Mouse (Mus musculus) forebrain, embryonic 10.5 days (tissue): ENCODE results near the gene Anxa11. TPM values are rescaled to one million over a fixed set of nuclear protein-coding genes. Genes with fewer than 3 reads are reported as not detected.
"Not testable (repeated sequence)": the region's sequence is repeated elsewhere in the genome, so short reads cannot be mapped to it uniquely, and the experiment has no call there.

Source experiments
- DNase-seq: peaks from one replicate; pipeline ENCODE4 v3.0.0-alpha.2; 2017; ENCODE audit warnings: low spot score; ENCODE audit errors: extremely low spot score
- H3K27ac ChIP-seq: fragments of 300-500 bp; sonication (generic); 2 replicates; pipeline ENCODE4 v1.5.1; 2016; ENCODE audit warnings: mild to moderate bottlenecking
- H3K27me3 ChIP-seq: fragments of 300-500 bp; sonication (generic); 2 replicates; pipeline ENCODE4 v1.6.1; 2016; ENCODE audit warnings: mild to moderate bottlenecking; ENCODE audit not compliant: poor library complexity, severe bottlenecking
- H3K36me3 ChIP-seq: fragments of 300-500 bp; sonication (generic); replicated peaks from 2 replicates; pipeline ENCODE4 v1.6.1; 2016; ENCODE audit warnings: mild to moderate bottlenecking, moderate library complexity
- H3K4me1 ChIP-seq: fragments of 300-500 bp; sonication (generic); 2 replicates; pipeline ENCODE4 v1.6.1; 2016
- H3K4me3 ChIP-seq: fragments of 300-500 bp; sonication (generic); 2 replicates; pipeline ENCODE4 v1.5.1; 2016; ENCODE audit warnings: mild to moderate bottlenecking, moderate library complexity
- H3K9me3 ChIP-seq: fragments of 300-500 bp; sonication (generic); 2 replicates; pipeline ENCODE4 v1.6.1; 2016; ENCODE audit warnings: mild to moderate bottlenecking, moderate library complexity
- WGBS: fragments of 180-500 bp; shearing (Covaris S2); methylation state at CpG from one replicate; pipeline ENCODE4 v1.1.7; 2016; 5-methylcytosine and 5-hydroxymethylcytosine counted together
- polyA plus RNA-seq: library from polyadenylated mRNA; unstranded; fragments of >200 nt; fragmentation: Nextera tagmentation; extraction: Ambion mirVana; gene quantifications from 2 replicates; pipeline ENCODE4 v1.2.1, GENCODE M21; 2016

Gene Anxa11
- polyA plus RNA-seq, 1 experiment from 2014 or later = 3.5 TPM

DNA sequence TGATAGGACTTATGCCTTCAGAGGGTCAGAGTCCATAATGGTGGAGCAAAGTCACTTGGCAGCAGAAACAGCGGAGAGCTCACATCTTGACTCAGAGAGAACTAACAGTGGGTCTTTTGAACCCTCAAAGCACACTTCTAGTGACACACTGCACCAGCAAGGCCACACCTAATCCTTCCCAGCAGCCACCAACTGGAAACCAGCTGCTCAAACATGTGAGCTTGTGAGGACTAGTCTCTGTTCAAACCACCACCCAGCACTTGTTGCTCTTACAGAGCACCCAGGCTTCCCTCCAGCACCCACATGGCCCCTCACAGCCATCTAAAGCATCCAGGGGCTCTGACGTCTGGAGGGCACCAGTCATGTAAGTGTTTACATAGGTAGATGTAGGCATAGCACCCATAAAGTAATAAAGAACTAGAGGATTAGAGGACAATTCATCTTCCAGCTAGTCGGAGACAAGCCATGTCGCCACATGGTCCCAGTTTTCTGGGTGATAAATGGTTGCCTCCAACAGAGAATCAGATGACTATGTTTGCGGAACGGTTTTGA lies 4.0 kb downstream of the Anxa11 start:
- Histone ChIP-seq H3K4me1 (peaks cover 32% of the 10 kb centered on the region), H3K4me3 (no peak overlapping the region), H3K27ac (no peak overlapping the region), H3K27me3 (peaks cover 52% of the 10 kb centered on the region), H3K9me3 (no peaks in the 10 kb centered on the region), H3K36me3 (no peaks in the 10 kb centered on the region)
- WGBS = 93% methylated on average over 6 of the region's 6 CpGs
- DNase-seq = no peak

DNA sequence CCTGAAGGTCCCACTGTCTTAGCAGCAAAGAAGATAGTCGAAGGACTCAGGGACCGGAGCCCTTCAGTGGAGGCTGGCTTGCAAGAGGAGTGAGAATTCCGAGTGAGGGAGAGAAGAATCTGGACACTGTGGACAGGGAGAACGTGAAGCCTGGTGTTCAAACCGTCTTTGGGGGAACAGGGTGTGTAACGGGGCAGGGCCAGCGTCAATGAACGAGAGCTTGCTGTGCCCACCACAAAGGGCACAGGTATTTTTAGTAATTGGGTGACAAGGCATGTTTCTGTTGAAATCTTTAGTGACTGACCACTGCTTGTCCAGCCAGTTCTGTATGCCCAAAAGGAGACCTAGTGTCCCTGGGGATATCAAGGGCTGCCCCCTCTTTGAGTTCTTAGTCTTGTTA lies 4.6 kb downstream of the Anxa11 start:
- H3K27ac ChIP-seq = no peak overlapping the region
- DNase-seq = no peak
- H3K27me3 ChIP-seq = peaks cover 46% of the 10 kb centered on the region
- WGBS = 90% methylated on average over 8 of the region's 8 CpGs
- H3K36me3 ChIP-seq = no peaks in the 10 kb centered on the region
- no peak overlapping the region for H3K4me3 ChIP-seq
- no peaks in the 10 kb centered on the region for H3K9me3 ChIP-seq
- H3K4me1 ChIP-seq = peaks cover 31% of the 10 kb centered on the region

DNA sequence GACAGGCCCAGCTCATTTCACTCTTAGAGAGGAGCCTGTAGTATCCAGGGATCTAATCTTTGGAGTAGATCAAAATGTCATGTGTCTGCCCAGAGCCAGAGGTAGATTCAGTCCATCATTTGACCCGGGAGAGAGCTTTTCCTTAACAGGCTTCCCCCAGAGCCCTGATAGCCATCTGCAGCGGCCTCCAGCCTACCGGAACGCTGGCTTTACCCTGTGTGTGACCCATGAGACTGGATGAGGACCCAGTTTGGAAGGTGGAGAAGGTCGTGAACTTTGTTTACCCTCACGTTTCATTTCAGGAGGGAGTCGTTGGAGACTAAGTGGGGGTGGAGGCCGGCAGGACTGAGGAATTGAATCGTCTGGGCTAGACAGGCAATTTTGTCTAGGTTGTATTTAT lies 5.7 kb downstream of the Anxa11 start:
- WGBS = 60% methylated on average over 9 of the region's 9 CpGs
- H3K36me3 ChIP-seq = no peaks in the 10 kb centered on the region
- H3K9me3 ChIP-seq = no peaks in the 10 kb centered on the region
- peaks cover 20% of the 10 kb centered on the region for H3K4me1 ChIP-seq
- no peak overlapping the region for H3K4me3 ChIP-seq
- H3K27ac ChIP-seq = no peak overlapping the region
- peaks cover 35% of the 10 kb centered on the region for H3K27me3 ChIP-seq
- no peak for DNase-seq

DNA sequence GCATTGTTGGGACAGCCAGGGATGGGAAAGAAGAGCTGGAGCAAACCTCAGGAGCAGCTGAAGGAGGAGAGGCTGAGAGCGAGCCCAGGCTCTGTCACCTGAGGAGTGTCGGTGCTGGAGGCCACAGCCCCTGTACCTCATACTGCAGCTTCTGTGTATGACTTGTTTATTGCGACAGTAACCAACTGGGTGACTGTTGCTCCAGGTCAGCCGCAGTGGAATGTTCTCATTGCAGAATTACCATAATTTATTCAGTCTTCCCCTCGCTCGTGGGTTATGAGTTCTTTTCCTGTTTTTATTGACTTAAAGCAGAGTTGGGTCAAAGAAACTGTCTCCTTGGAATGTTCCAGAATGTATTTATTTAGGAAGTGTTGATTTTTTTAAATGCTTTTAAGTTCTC lies 6.3 kb downstream of the Anxa11 start:
- H3K9me3 ChIP-seq = no peaks in the 10 kb centered on the region
- WGBS = 91% methylated on average over 6 of the region's 6 CpGs
- DNase-seq = no peak
- H3K27me3 ChIP-seq = peaks cover 29% of the 10 kb centered on the region
- no peak overlapping the region for H3K27ac ChIP-seq
- no peak overlapping the region for H3K4me3 ChIP-seq
- no peaks in the 10 kb centered on the region for H3K36me3 ChIP-seq
- peaks cover 15% of the 10 kb centered on the region; the same call in 1 of the 2 replicates for H3K4me1 ChIP-seq

DNA sequence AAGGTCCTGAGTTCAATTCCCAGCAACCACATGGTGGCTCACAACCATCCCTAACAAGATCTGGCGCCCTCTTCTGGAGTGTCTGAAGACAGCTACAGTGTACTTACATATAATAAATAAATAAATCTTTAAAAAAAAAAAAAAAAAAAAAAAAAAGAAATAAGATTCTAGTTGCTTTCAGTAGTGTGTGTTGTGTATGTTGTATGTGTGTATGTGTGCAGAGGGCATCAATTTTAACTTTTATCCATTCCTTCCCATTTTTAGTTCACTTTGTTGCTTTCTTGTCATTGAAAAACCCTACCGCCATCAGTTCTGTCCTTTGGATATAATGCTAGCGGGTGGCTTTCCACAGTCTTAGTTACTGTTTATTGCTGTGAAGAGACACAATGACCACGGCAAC lies 6.8 kb downstream of the Anxa11 start:
- peaks cover 15% of the 10 kb centered on the region; the same call in 1 of the 2 replicates for H3K4me1 ChIP-seq
- H3K9me3 ChIP-seq, H3K36me3 ChIP-seq, DNase-seq, H3K4me3 ChIP-seq, H3K27ac ChIP-seq: not testable (repeated sequence)
- WGBS = 96% methylated on average over 3 of the region's 4 CpGs
- H3K27me3 ChIP-seq = peaks cover 24% of the 10 kb centered on the region

DNA sequence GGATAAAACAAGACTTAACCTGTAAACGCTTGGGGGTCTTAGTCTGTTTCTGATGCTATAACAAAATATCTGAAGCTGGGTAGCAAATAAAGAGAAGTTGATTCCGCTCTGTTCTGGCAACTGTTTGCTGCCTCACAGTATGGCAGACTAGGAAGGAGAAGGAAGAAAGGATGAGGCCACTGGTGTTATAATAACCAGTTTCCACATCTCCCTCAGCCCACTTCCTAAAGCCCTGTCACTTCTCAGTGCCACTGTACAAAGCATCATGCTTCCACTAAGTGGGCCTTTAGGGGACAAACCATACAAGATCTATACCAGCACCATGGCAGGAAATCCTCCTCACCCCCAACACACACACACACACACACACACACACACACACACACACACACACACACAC lies 8.5 kb downstream of the Anxa11 start:
- Histone ChIP-seq H3K27ac (no peak overlapping the region), H3K27me3 (peaks cover 7% of the 10 kb centered on the region), H3K36me3 (no peaks in the 10 kb centered on the region), H3K9me3 (no peaks in the 10 kb centered on the region), H3K4me1 (peaks cover 17% of the 10 kb centered on the region), H3K4me3 (no peak overlapping the region)
- no peak for DNase-seq
- WGBS = 96% methylated on average over 2 of the region's 2 CpGs

DNA sequence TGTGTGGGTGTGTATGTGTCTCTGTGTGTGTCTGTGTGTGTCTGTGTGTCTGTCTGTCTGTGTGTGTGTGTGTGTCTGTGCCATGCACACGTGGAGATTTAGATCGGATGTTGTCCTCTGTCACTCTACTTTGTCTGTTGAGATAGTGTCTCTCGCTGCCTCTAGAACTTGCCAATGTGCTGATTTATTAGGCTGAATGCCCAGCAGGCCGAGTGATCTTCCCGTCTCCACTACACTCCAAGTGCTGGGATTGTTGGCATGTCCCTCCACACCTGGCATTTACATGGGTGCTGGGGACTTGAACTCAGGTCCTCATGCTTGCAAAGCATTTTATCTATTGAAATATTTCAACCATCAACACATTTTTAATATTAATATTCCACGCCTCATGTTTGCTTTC lies 9.2 kb downstream of the Anxa11 start:
- WGBS = 84% methylated on average over 6 of the region's 6 CpGs
- H3K27ac ChIP-seq = no peak overlapping the region
- no peaks in the 10 kb centered on the region for H3K27me3 ChIP-seq
- no peak overlapping the region for H3K4me3 ChIP-seq
- H3K4me1 ChIP-seq = peaks cover 21% of the 10 kb centered on the region
- no peak for DNase-seq
- no peaks in the 10 kb centered on the region for H3K9me3 ChIP-seq
- no peaks in the 10 kb centered on the region for H3K36me3 ChIP-seq

DNA sequence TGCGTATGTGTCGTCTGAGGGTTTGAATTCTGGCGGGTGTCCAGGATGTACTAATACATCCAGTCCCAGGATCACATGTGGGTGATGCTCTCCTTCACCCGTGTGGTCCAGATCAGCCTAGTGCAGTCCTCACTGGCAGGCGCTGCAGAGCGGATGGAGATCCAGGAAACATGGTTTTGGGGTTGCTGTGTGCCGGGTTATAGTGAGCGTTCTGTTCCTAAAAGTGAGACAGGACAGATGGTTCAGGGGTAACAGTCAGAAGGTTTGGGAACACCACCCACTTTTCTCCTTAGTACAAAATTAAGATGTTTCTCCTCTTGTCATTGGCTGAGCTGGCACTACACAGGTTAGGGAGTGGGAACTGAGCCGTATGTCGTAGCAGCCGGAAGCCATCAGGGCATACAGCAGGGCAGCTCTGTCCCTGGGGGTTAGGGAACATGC lies 10.2 kb downstream of the Anxa11 start:
- 88% methylated on average over 11 of the region's 11 CpGs for WGBS
- H3K4me1 ChIP-seq = peaks cover 17% of the 10 kb centered on the region

DNA sequence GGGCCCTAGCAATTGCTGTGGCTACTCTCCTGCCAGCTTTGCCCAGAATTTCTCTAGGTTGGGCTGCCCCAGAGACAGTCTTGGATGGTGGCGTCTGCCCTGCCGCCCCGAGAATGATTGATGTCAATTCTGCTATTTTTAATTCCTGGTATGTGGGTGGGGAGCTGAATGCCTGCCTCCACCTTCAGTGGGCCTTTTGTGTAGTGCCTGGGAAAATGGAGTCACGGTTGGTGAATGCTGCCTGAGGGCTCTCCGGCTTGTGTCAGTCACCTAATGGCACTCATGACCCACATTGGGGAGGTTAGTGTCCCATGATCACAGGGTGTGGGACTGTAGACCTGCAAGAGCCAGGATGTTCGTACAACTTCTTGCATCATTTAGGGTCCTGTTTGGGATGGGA lies 11.3 kb downstream of the Anxa11 start:
- WGBS = 83% methylated on average over 6 of the region's 6 CpGs
- H3K27me3 ChIP-seq = no peaks in the 10 kb centered on the region
- H3K27ac ChIP-seq = no peak overlapping the region
- no peaks in the 10 kb centered on the region for H3K36me3 ChIP-seq
- peaks cover 6% of the 10 kb centered on the region for H3K4me1 ChIP-seq
- no peaks in the 10 kb centered on the region for H3K9me3 ChIP-seq
- H3K4me3 ChIP-seq = no peak overlapping the region
- no peak for DNase-seq

More for the DNA sequence above, 10.2 kb downstream of the Anxa11 start:
- no peaks in the 10 kb centered on the region for H3K36me3 ChIP-seq
- H3K27ac ChIP-seq = no peak overlapping the region
- no peak for DNase-seq
- H3K4me3 ChIP-seq = no peak overlapping the region
- no peaks in the 10 kb centered on the region for H3K27me3 ChIP-seq
- H3K9me3 ChIP-seq = no peaks in the 10 kb centered on the region

DNA sequence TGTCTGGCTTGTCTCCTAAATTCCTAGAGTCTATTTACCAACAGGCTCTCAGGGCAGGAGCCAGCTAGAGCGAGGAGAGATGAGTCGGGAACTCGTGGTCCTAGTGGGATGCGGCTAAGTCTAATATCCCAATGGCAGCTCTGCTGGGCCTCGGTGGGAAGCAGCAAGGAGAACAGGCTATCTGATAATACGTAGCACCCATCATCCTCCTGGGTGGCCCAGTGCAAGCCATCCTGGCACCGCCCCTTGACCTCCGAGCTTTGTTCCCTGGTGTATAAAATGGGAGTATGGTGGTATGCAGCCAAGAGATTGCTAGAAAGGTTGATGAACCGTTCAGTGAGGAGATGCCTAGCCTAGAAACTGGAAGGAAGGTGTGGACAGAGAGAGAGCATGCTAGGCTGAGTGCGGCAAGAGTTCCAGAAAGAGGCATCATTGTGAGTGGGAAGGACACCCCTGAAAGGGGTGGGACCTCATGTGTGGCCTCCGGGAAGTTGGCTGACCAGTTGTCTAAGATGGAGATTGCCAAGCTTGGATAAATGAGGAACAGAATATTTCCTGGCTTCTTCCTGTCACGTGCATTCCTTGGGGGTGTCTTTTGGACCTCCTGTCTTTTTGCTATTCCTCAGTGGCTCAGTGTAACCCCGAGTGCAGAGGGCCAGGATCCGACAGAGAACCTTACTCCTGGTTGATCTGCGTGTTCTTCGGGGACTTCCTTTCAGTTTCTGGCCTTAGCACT lies 11.9 kb downstream of the Anxa11 start:
- 91% methylated on average over 16 of the region's 16 CpGs for WGBS
- no peaks in the 10 kb centered on the region for H3K9me3 ChIP-seq
- no peaks in the 10 kb centered on the region for H3K36me3 ChIP-seq
- no peak for DNase-seq
- no peak overlapping the region for H3K4me3 ChIP-seq
- no peaks in the 10 kb centered on the region for H3K27me3 ChIP-seq
- H3K4me1 ChIP-seq = peaks cover 6% of the 10 kb centered on the region
- no peak overlapping the region for H3K27ac ChIP-seq

DNA sequence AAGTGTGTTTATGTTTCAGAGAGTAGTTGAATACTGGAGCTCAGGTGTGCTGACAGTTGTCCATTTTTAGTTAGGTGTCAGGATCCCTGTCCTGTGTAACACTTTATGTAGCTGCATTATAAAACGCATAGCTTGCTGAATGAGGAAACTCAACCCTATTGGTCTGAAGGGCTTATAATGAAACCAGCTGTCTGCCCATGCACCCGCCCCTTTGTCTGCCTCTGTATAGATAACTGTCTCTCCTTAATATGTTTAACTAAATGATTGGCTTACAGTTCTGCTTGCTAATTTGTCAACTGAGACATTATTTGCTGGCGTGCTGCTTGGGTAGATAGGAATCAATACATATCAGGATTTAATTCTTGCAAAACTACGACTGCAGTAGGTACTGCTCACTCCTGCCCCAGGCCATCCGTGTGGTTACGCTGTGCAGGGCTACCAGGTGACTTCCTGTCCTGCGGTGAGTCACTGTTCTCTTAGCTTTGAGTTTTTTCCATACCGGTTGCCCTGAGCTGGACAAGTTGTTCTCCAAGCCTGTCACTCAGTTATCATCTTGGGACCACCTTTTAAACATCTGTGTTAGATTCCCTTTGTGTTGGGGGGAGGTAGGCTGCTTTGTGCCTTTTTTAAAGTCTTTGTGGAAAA lies 13.4 kb downstream of the Anxa11 start:
- H3K4me3 ChIP-seq = no peak overlapping the region
- H3K36me3 ChIP-seq = no peaks in the 10 kb centered on the region
- no peak overlapping the region for H3K27ac ChIP-seq
- H3K27me3 ChIP-seq = no peaks in the 10 kb centered on the region
- no peaks in the 10 kb centered on the region for H3K9me3 ChIP-seq
- DNase-seq = no peak
- WGBS = 80% methylated on average over 8 of the region's 8 CpGs
- peaks cover 12% of the 10 kb centered on the region for H3K4me1 ChIP-seq

DNA sequence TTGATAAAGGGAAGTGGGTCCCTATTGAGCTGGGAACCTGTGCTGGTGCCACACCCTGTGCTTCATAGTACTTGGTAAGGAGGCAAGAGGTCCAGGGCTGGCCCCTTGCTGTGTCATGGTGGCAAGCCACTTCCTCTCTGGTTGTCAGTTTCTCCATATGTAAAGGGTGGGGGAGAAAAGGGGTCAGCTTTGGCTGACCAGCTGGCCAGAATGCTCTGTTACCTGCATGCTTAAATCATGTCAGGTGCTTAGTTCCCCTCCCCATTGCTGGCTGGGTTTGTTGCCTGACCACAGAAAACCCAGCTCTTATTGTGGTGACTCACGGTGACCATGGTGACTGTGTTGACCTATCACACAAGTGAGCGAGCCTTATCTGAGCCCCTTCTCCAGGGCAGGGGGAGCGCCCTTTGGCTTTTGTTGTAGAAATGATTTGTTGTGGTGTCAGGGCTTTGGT lies 15.2 kb downstream of the Anxa11 start:
- H3K4me1 ChIP-seq = peaks cover 12% of the 10 kb centered on the region
- DNase-seq = no peak
- no peaks in the 10 kb centered on the region for H3K9me3 ChIP-seq
- no peak overlapping the region for H3K27ac ChIP-seq
- no peak overlapping the region for H3K4me3 ChIP-seq
- no peaks in the 10 kb centered on the region for H3K27me3 ChIP-seq
- H3K36me3 ChIP-seq = no peaks in the 10 kb centered on the region
- 77% methylated on average over 3 of the region's 3 CpGs for WGBS

DNA sequence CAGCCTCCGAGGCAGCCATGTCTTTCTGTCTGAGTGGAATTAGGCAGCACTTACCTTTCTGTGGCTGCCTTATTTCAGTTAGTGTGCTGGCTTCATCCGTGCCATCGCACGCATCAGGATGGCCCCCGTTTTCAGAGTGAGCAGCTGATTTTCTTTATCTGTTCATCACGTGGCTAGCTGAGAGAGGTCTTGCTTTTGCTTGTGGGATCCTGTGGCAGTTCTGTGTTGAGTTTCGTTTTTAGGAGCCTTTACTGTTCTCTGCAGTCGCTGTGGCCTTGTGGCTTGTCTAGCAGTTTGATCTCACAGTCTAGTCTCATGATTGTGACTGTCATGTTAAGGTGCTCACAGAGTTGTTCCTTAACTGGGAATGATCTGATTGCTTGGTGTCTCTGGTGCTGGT lies 16.0 kb downstream of the Anxa11 start:
- DNase-seq = no peak
- no peak overlapping the region for H3K27ac ChIP-seq
- 85% methylated on average over 8 of the region's 8 CpGs for WGBS

More for the DNA sequence above, 16.0 kb downstream of the Anxa11 start:
- Histone ChIP-seq H3K27me3 (no peaks in the 10 kb centered on the region), H3K4me3 (no peak overlapping the region), H3K9me3 (no peaks in the 10 kb centered on the region), H3K4me1 (peaks cover 12% of the 10 kb centered on the region), H3K36me3 (no peaks in the 10 kb centered on the region)
